Mouse (Mus musculus): ENCODE results near the gene Icam1. TPM values are rescaled to one million over a fixed set of nuclear protein-coding genes. Genes with fewer than 3 reads are reported as not detected.

The Icam1 gene
- polyA plus RNA-seq, 1 experiment from 2014 or later, result 4.2 TPM

- WGBS, result 59% methylated on average over 1 of the region's 1 CpGs
- peaks cover 49% of the 10 kb centered on the region for H3K27me3 ChIP-seq (replicated peaks)
- no peak overlapping the region for H3K27ac ChIP-seq (replicated peaks)
Measured at GRCm38 (mm10) chr9:21012368-21012767, 3.4 kb upstream of the Icam1 start.

GRCm38 (mm10) chr9:21014691-21015570 lies 854 bp upstream of the Icam1 start:
- H3K4me3 ChIP-seq (replicated peaks), result peak overlapping the region; percentile 30
- no peak overlapping the region for H3K9ac ChIP-seq (replicated peaks)
- H3K4me2 ChIP-seq, result peak overlapping the region; percentile 52
- peaks cover 63% of the 10 kb centered on the region for H3K27me3 ChIP-seq (replicated peaks)
- H3K36me3 ChIP-seq, result no peaks in the 10 kb centered on the region
- WGBS, result 4% methylated on average over 29 of the region's 29 CpGs
- no peak; the same call in 1 of the 2 replicates for ATAC-seq (ENCODE audit: low FRiP score)
- H3K4me1 ChIP-seq, result peaks cover 14% of the 10 kb centered on the region
- no peak overlapping the region for H3K27ac ChIP-seq (replicated peaks)
- H3K9me3 ChIP-seq (replicated peaks), result no peaks in the 10 kb centered on the region

More at GRCm38 (mm10) chr9:21012368-21012767, 3.4 kb upstream of the Icam1 start:
- peaks cover 14% of the 10 kb centered on the region for H3K4me1 ChIP-seq
- no peak overlapping the region for H3K4me2 ChIP-seq
- no peak for ATAC-seq (ENCODE audit: low FRiP score)
- no peak overlapping the region for H3K4me3 ChIP-seq (replicated peaks)
- peaks cover 21% of the 10 kb centered on the region for H3K36me3 ChIP-seq
- no peaks in the 10 kb centered on the region for H3K9me3 ChIP-seq (replicated peaks)
- no peak overlapping the region for H3K9ac ChIP-seq (replicated peaks)

GRCm38 (mm10) chr9:21016331-21017176 lies 769 bp downstream of the Icam1 start:
- H3K27me3 ChIP-seq (replicated peaks), result peaks cover 63% of the 10 kb centered on the region
- H3K9ac ChIP-seq (replicated peaks), result no peak overlapping the region
- no peak for ATAC-seq (ENCODE audit: low FRiP score)
- no peaks in the 10 kb centered on the region for H3K9me3 ChIP-seq (replicated peaks)
- peaks cover 14% of the 10 kb centered on the region for H3K4me1 ChIP-seq
- WGBS, result 5% methylated on average over 17 of the region's 17 CpGs
- H3K27ac ChIP-seq (replicated peaks), result no peak overlapping the region
- H3K4me3 ChIP-seq (replicated peaks), result peak overlapping the region; percentile 30
- H3K36me3 ChIP-seq, result no peaks in the 10 kb centered on the region
- peak overlapping the region; percentile 52 for H3K4me2 ChIP-seq

- no peaks in the 10 kb centered on the region for H3K36me3 ChIP-seq
- H3K4me1 ChIP-seq, result peaks cover 14% of the 10 kb centered on the region
- H3K27me3 ChIP-seq (replicated peaks), result peaks cover 66% of the 10 kb centered on the region
- H3K4me3 ChIP-seq (replicated peaks), result no peak overlapping the region
- no peak overlapping the region for H3K27ac ChIP-seq (replicated peaks)
- H3K4me2 ChIP-seq, result no peak overlapping the region
- WGBS, result 33% methylated on average over 4 of the region's 4 CpGs
- H3K9me3 ChIP-seq (replicated peaks), result no peaks in the 10 kb centered on the region
- ATAC-seq (ENCODE audit: low FRiP score), result no peak
- no peak overlapping the region for H3K9ac ChIP-seq (replicated peaks)
Measured at GRCm38 (mm10) chr9:21017177-21017575, 1.4 kb downstream of the Icam1 start.

GRCm38 (mm10) chr9:21018600-21018999 lies 2.8 kb downstream of the Icam1 start:
- no peak overlapping the region for H3K4me3 ChIP-seq (replicated peaks)

GRCm38 (mm10) chr9:21021363-21021762 lies 5.6 kb downstream of the Icam1 start:
- Histone ChIP-seq H3K36me3 (no peaks in the 10 kb centered on the region), H3K27me3 (replicated peaks) (peaks cover 33% of the 10 kb centered on the region), H3K9me3 (replicated peaks) (no peaks in the 10 kb centered on the region), H3K9ac (replicated peaks) (no peak overlapping the region), H3K4me2 (no peak overlapping the region), H3K4me3 (replicated peaks) (no peak overlapping the region), H3K27ac (replicated peaks) (no peak overlapping the region), H3K4me1 (no peaks in the 10 kb centered on the region)
- no peak for ATAC-seq (ENCODE audit: low FRiP score)
- 83% methylated on average over 3 of the region's 3 CpGs for WGBS

More at GRCm38 (mm10) chr9:21018600-21018999, 2.8 kb downstream of the Icam1 start:
- H3K4me2 ChIP-seq, result no peak overlapping the region
- no peak overlapping the region for H3K27ac ChIP-seq (replicated peaks)
- H3K9ac ChIP-seq (replicated peaks), result no peak overlapping the region
- no peaks in the 10 kb centered on the region for H3K9me3 ChIP-seq (replicated peaks)
- no peaks in the 10 kb centered on the region for H3K36me3 ChIP-seq
- peaks cover 14% of the 10 kb centered on the region for H3K4me1 ChIP-seq
- no peak for ATAC-seq (ENCODE audit: low FRiP score)
- peaks cover 56% of the 10 kb centered on the region for H3K27me3 ChIP-seq (replicated peaks)
- WGBS, result 70% methylated on average over 2 of the region's 2 CpGs

- no peaks in the 10 kb centered on the region for H3K36me3 ChIP-seq
- H3K9ac ChIP-seq (replicated peaks), result no peak overlapping the region
- H3K9me3 ChIP-seq (replicated peaks), result no peaks in the 10 kb centered on the region
- no peak overlapping the region for H3K4me3 ChIP-seq (replicated peaks)
- 66% methylated on average over 6 of the region's 6 CpGs for WGBS
- no peak overlapping the region for H3K27ac ChIP-seq (replicated peaks)
- H3K27me3 ChIP-seq (replicated peaks), result peaks cover 31% of the 10 kb centered on the region
- no peaks in the 10 kb centered on the region for H3K4me1 ChIP-seq
- H3K4me2 ChIP-seq, result no peak overlapping the region
- ATAC-seq (ENCODE audit: low FRiP score), result no peak
Measured at GRCm38 (mm10) chr9:21022288-21022687, 6.5 kb downstream of the Icam1 start.

GRCm38 (mm10) chr9:21022726-21023125 lies 6.9 kb downstream of the Icam1 start:
- Histone ChIP-seq H3K4me2 (no peak overlapping the region), H3K27ac (replicated peaks) (no peak overlapping the region), H3K9ac (replicated peaks) (no peak overlapping the region), H3K9me3 (replicated peaks) (no peaks in the 10 kb centered on the region), H3K36me3 (no peaks in the 10 kb centered on the region), H3K4me3 (replicated peaks) (no peak overlapping the region), H3K4me1 (peaks cover 2% of the 10 kb centered on the region; the same call in 1 of the 2 replicates), H3K27me3 (replicated peaks) (peaks cover 31% of the 10 kb centered on the region)
- no peak for ATAC-seq (ENCODE audit: low FRiP score)
- WGBS, result 81% methylated on average over 1 of the region's 1 CpGs

GRCm38 (mm10) chr9:21025258-21025810 lies 9.5 kb downstream of the Icam1 start:
- H3K9ac ChIP-seq (replicated peaks), result no peak overlapping the region
- peaks cover 46% of the 10 kb centered on the region for H3K27me3 ChIP-seq (replicated peaks)
- no peaks in the 10 kb centered on the region for H3K36me3 ChIP-seq
- no peaks in the 10 kb centered on the region for H3K9me3 ChIP-seq (replicated peaks)
- no peak overlapping the region for H3K4me2 ChIP-seq
- H3K4me3 ChIP-seq (replicated peaks), result no peak overlapping the region
- H3K4me1 ChIP-seq, result peaks cover 18% of the 10 kb centered on the region
- ATAC-seq (ENCODE audit: low FRiP score), result no peak
- H3K27ac ChIP-seq (replicated peaks), result no peak overlapping the region
- 79% methylated on average over 19 of the region's 19 CpGs for WGBS

GRCm38 (mm10) chr9:21026849-21027248 lies 11.1 kb downstream of the Icam1 start:
- Histone ChIP-seq H3K4me3 (replicated peaks) (no peak overlapping the region), H3K9me3 (replicated peaks) (no peaks in the 10 kb centered on the region), H3K27me3 (replicated peaks) (peaks cover 46% of the 10 kb centered on the region), H3K36me3 (no peaks in the 10 kb centered on the region), H3K4me2 (no peak overlapping the region), H3K27ac (replicated peaks) (no peak overlapping the region), H3K9ac (replicated peaks) (no peak overlapping the region), H3K4me1 (peaks cover 32% of the 10 kb centered on the region)
- WGBS, result 84% methylated on average over 12 of the region's 12 CpGs
- ATAC-seq (ENCODE audit: low FRiP score), result no peak

GRCm38 (mm10) chr9:21027774-21028290 lies 12.0 kb downstream of the Icam1 start:
- Histone ChIP-seq H3K4me2 (no peak overlapping the region), H3K9ac (replicated peaks) (no peak overlapping the region), H3K4me1 (peaks cover 42% of the 10 kb centered on the region), H3K36me3 (no peaks in the 10 kb centered on the region), H3K27me3 (replicated peaks) (peaks cover 52% of the 10 kb centered on the region), H3K4me3 (replicated peaks) (no peak overlapping the region), H3K9me3 (replicated peaks) (no peaks in the 10 kb centered on the region), H3K27ac (replicated peaks) (no peak overlapping the region)
- 35% methylated on average over 8 of the region's 8 CpGs for WGBS
- ATAC-seq (ENCODE audit: low FRiP score), result no peak
